Mouse (Mus musculus): ENCODE measurements around the gene Srebf2.

Gene Srebf2

GRCm38 (mm10) chr15:82217039-82217438 is 70.1 kb downstream of the Srebf2 start:
- TF ChIP-seq GATA4 (IDR thresholded peaks at IDR 0.05; ENCODE audit: insufficient replicate concordance, low read length), result no peak

- TF ChIP-seq GATA4 (IDR thresholded peaks at IDR 0.05; ENCODE audit: insufficient replicate concordance, low read length), result no peak
Measured at GRCm38 (mm10) chr15:82217980-82218379, 71.0 kb downstream of the Srebf2 start.

GRCm38 (mm10) chr15:82218778-82219666 is 72.0 kb downstream of the Srebf2 start:
- no peak for TF ChIP-seq GATA4 (IDR thresholded peaks at IDR 0.05; ENCODE audit: insufficient replicate concordance, low read length)

- no peak for TF ChIP-seq GATA4 (IDR thresholded peaks at IDR 0.05; ENCODE audit: insufficient replicate concordance, low read length)
Measured at GRCm38 (mm10) chr15:82220003-82220675, 73.2 kb downstream of the Srebf2 start.

- no peak for TF ChIP-seq GATA4 (IDR thresholded peaks at IDR 0.05; ENCODE audit: insufficient replicate concordance, low read length)
Measured at GRCm38 (mm10) chr15:82221104-82221860, 74.3 kb downstream of the Srebf2 start.

GRCm38 (mm10) chr15:82223251-82223650 is 76.3 kb downstream of the Srebf2 start:
- no peak for TF ChIP-seq GATA4 (IDR thresholded peaks at IDR 0.05; ENCODE audit: insufficient replicate concordance, low read length)

GRCm38 (mm10) chr15:82223657-82224601 is 76.9 kb downstream of the Srebf2 start, which contains the start of gene Tnfrsf13c:
Tnfrsf13c (minus strand) TSS chr15:82224369.
- no peak for TF ChIP-seq GATA4 (IDR thresholded peaks at IDR 0.05; ENCODE audit: insufficient replicate concordance, low read length)

- TF ChIP-seq GATA4 (IDR thresholded peaks at IDR 0.05; ENCODE audit: insufficient replicate concordance, low read length), result no peak
Measured at GRCm38 (mm10) chr15:82224602-82225215, 77.7 kb downstream of the Srebf2 start.

GRCm38 (mm10) chr15:82225769-82226168 is 78.8 kb downstream of the Srebf2 start:
- TF ChIP-seq GATA4 (IDR thresholded peaks at IDR 0.05; ENCODE audit: insufficient replicate concordance, low read length), result no peak

- no peak for TF ChIP-seq GATA4 (IDR thresholded peaks at IDR 0.05; ENCODE audit: insufficient replicate concordance, low read length)
Measured at GRCm38 (mm10) chr15:82229542-82230045, 82.6 kb downstream of the Srebf2 start.

- no peak for TF ChIP-seq GATA4 (IDR thresholded peaks at IDR 0.05; ENCODE audit: insufficient replicate concordance, low read length)
Measured at GRCm38 (mm10) chr15:82230098-82230611, 83.2 kb downstream of the Srebf2 start.

- no peak for TF ChIP-seq GATA4 (IDR thresholded peaks at IDR 0.05; ENCODE audit: insufficient replicate concordance, low read length)
Measured at GRCm38 (mm10) chr15:82231100-82231499, 84.1 kb downstream of the Srebf2 start.

GRCm38 (mm10) chr15:82231591-82232378 is 84.8 kb downstream of the Srebf2 start:
- TF ChIP-seq GATA4 (IDR thresholded peaks at IDR 0.05; ENCODE audit: insufficient replicate concordance, low read length), result no peak
